Mouse (Mus musculus) kidney, embryonic 14.5 days (tissue): ENCODE results near the gene Rhbg. TPM values are rescaled to one million over a fixed set of nuclear protein-coding genes. Genes with fewer than 3 reads are reported as not detected.
A peak's percentile ranks its signal among the peaks of the same experiment; 100 is the strongest.

Experiments
- ATAC-seq: fragments of 200-750 bp; cut with Nextera tagmentation; 2 replicates; pipeline ENCODE4 v1.8.0; 2017; ENCODE audit warnings: moderate number of reproducible peaks, mild to moderate bottlenecking, moderate TSS enrichment, moderate library complexity; ENCODE audit not compliant: low FRiP score, low TSS enrichment
- H3K27ac ChIP-seq: fragments of 300-500 bp; sonication (generic); 2 replicates; pipeline ENCODE4 v1.5.1; 2014; ENCODE audit warnings: low read depth, mild to moderate bottlenecking, low read length, moderate library complexity, mixed read lengths
- H3K27me3 ChIP-seq: fragments of 300-500 bp; sonication (generic); 2 replicates; pipeline ENCODE4 v1.6.1; 2014; ENCODE audit warnings: mild to moderate bottlenecking, low read length; ENCODE audit not compliant: control insufficient read depth, insufficient read depth
- H3K36me3 ChIP-seq: fragments of 300-500 bp; sonication (generic); 2 replicates; pipeline ENCODE4 v1.6.1; 2014; ENCODE audit warnings: low read length, mixed read lengths; ENCODE audit not compliant: control insufficient read depth, insufficient read depth
- H3K4me1 ChIP-seq: fragments of 300-500 bp; sonication (generic); 2 replicates; pipeline ENCODE4 v1.6.1; 2014; ENCODE audit warnings: low read length, mixed read lengths; ENCODE audit not compliant: control insufficient read depth, insufficient read depth
- H3K4me2 ChIP-seq: fragments of 300-500 bp; sonication (generic); replicated peaks from 2 replicates; pipeline ENCODE4 v1.6.1; 2014; ENCODE audit warnings: low read depth, mild to moderate bottlenecking, low read length
- H3K4me3 ChIP-seq: fragments of 300-500 bp; sonication (generic); 2 replicates; pipeline ENCODE4 v1.5.1; 2014; ENCODE audit warnings: mild to moderate bottlenecking, low read length
- H3K9ac ChIP-seq: fragments of 300-500 bp; sonication (generic); 2 replicates; pipeline ENCODE4 v1.6.1; 2014; ENCODE audit warnings: low read depth, mild to moderate bottlenecking, low read length, moderate library complexity
- H3K9me3 ChIP-seq: fragments of 300-500 bp; sonication (generic); 2 replicates; pipeline ENCODE4 v1.6.1; 2016; ENCODE audit warnings: low read length; ENCODE audit not compliant: control insufficient read depth
- WGBS: fragments of 180-500 bp; shearing (Covaris S2); extraction: QIAGEN DNeasy Blood & Tissue Kit; methylation state at CpG from one replicate; pipeline ENCODE4 v1.1.7; 2014; 5-methylcytosine and 5-hydroxymethylcytosine counted together
- polyA plus RNA-seq: library from polyadenylated mRNA; unstranded; fragments of >200 nt; fragmentation: Nextera tagmentation; extraction: Ambion mirVana; gene quantifications from 2 replicates; pipeline ENCODE4 v1.2.1, GENCODE M21; 2014

The Rhbg gene
- polyA plus RNA-seq, 1 experiment from 2014 or later: 3.7 TPM

GRCm38 (mm10) chr3:88216534-88217326 lies 37.8 kb downstream of the Rhbg start:
- no peak overlapping the region for H3K27ac ChIP-seq
- no peaks in the 10 kb centered on the region for H3K9me3 ChIP-seq
- ATAC-seq: no peak
- WGBS: 8% methylated on average over 7 of the region's 7 CpGs
- H3K36me3 ChIP-seq: no peaks in the 10 kb centered on the region
- no peaks in the 10 kb centered on the region for H3K4me1 ChIP-seq
- H3K9ac ChIP-seq: no peak overlapping the region
- H3K4me2 ChIP-seq: no peak overlapping the region
- H3K4me3 ChIP-seq: no peak overlapping the region
- H3K27me3 ChIP-seq: peaks cover 94% of the 10 kb centered on the region

DNA sequence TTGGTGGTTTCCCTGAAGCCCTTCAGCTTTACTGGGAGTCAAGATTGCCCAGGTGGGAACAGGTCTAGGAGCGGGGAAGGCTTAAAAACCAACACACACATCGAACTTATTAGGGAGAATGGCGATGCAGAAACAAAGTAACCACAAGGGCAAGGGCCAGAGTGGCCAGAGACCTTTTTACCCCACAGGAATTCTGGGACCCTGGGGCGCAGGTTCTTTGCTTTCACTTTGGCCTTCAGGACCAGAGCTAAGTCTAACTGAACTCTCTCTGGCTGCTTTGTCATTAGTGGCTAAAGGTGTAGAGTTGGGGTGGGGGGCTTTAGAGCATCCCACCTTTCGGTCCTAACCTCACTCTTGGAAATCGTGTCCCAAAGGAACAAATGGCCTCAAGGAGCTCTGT lies 38.4 kb downstream of the Rhbg start:
- H3K36me3 ChIP-seq: no peaks in the 10 kb centered on the region
- no peak for ATAC-seq
- WGBS: 3% methylated on average over 6 of the region's 6 CpGs
- H3K27me3 ChIP-seq: peaks cover 94% of the 10 kb centered on the region
- no peak overlapping the region for H3K9ac ChIP-seq
- H3K4me2 ChIP-seq: no peak overlapping the region
- no peaks in the 10 kb centered on the region for H3K9me3 ChIP-seq
- H3K4me1 ChIP-seq: no peaks in the 10 kb centered on the region
- H3K27ac ChIP-seq: no peak overlapping the region
- no peak overlapping the region for H3K4me3 ChIP-seq

DNA sequence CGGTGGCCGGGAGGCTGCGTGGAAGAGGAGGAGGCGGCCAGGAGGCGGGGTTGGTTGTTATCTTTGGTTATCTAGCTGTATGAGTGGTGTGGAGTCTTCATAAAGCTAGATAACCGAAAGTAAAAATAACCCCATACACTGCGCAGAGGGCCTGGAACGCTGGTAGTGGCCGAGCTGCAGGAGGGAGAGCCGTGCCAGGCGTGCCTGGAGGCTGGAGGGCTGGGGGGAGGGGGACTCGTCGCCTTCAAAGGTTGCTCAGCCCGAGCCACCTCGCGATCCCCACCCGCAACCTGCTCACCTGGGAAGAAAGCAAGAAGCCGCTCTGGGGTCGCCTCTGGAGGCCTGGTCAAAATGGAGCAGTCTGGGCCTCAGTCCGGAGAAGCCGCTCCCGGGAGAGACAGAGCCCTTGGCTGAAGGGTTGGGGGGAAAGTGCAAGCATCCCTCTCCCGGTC lies 38.9 kb downstream of the Rhbg start:
- no peak overlapping the region for H3K27ac ChIP-seq
- ATAC-seq: 0 out of 2 replicates have a peak, but pooled peaks have one; percentile 24
- H3K4me3 ChIP-seq: peak overlapping the region; percentile 23; the same call in 1 of the 2 replicates
- no peaks in the 10 kb centered on the region for H3K36me3 ChIP-seq
- peaks cover 97% of the 10 kb centered on the region for H3K27me3 ChIP-seq
- no peak overlapping the region for H3K9ac ChIP-seq
- H3K4me1 ChIP-seq: no peaks in the 10 kb centered on the region
- peak overlapping the region; percentile 17; the same call in 1 of the 2 replicates for H3K4me2 ChIP-seq
- no peaks in the 10 kb centered on the region for H3K9me3 ChIP-seq
- 0% methylated on average over 23 of the region's 23 CpGs for WGBS

GRCm38 (mm10) chr3:88214971-88215552 lies 39.4 kb downstream of the Rhbg start:
- no peak overlapping the region for H3K9ac ChIP-seq
- no peak for ATAC-seq
- no peaks in the 10 kb centered on the region for H3K36me3 ChIP-seq
- WGBS: under 1% methylated on average over 48 of the region's 48 CpGs
- H3K9me3 ChIP-seq: no peaks in the 10 kb centered on the region
- peak overlapping the region; percentile 23 for H3K4me3 ChIP-seq
- H3K4me1 ChIP-seq: no peaks in the 10 kb centered on the region
- H3K27me3 ChIP-seq: peaks cover 97% of the 10 kb centered on the region
- H3K4me2 ChIP-seq: peak overlapping the region; percentile 17; the same call in 1 of the 2 replicates
- H3K27ac ChIP-seq: no peak overlapping the region

GRCm38 (mm10) chr3:88214197-88214938 lies 40.1 kb downstream of the Rhbg start:
- no peaks in the 10 kb centered on the region for H3K9me3 ChIP-seq
- H3K36me3 ChIP-seq: no peaks in the 10 kb centered on the region
- under 1% methylated on average over 39 of the region's 42 CpGs for WGBS
- peaks cover 97% of the 10 kb centered on the region for H3K27me3 ChIP-seq
- no peak overlapping the region for H3K27ac ChIP-seq
- H3K4me3 ChIP-seq: no peak overlapping the region; the same call in 1 of the 2 replicates
- H3K9ac ChIP-seq: no peak overlapping the region
- ATAC-seq: no peak; the same call in 1 of the 2 replicates
- H3K4me2 ChIP-seq: no peak overlapping the region
- no peaks in the 10 kb centered on the region for H3K4me1 ChIP-seq

DNA sequence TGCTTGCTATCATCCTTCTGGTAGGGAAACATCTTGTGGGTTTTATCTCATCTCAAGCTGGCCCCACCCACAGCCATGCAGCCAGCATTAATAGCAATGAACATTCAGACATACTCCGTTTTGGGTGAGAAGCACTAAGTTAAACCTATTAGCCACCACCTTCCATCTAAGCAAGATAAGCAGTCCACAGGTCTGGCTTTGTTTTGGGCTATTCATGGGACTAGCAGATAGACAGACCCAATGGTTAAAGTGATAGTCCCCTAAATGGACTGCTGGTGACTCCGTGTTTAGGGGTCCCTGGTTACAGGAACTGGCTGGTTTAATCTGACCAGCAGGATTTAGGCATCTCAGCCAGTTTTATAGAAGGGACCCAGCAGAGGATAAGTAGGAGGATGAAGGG lies 41.5 kb downstream of the Rhbg start:
- H3K27ac ChIP-seq: no peak overlapping the region
- H3K4me2 ChIP-seq: no peak overlapping the region
- 0% methylated on average over 2 of the region's 2 CpGs for WGBS
- no peaks in the 10 kb centered on the region for H3K4me1 ChIP-seq
- no peak overlapping the region for H3K4me3 ChIP-seq
- H3K9me3 ChIP-seq: no peaks in the 10 kb centered on the region
- H3K9ac ChIP-seq: no peak overlapping the region
- H3K36me3 ChIP-seq: no peaks in the 10 kb centered on the region
- ATAC-seq: no peak
- peaks cover 97% of the 10 kb centered on the region for H3K27me3 ChIP-seq

- no peaks in the 10 kb centered on the region for H3K36me3 ChIP-seq
- no peaks in the 10 kb centered on the region for H3K9me3 ChIP-seq
- no peaks in the 10 kb centered on the region for H3K4me1 ChIP-seq
- H3K9ac ChIP-seq: no peak overlapping the region
- 12% methylated on average over 1 of the region's 1 CpGs for WGBS
- no peak for ATAC-seq
- no peak overlapping the region for H3K27ac ChIP-seq
- peaks cover 97% of the 10 kb centered on the region for H3K27me3 ChIP-seq
- no peak overlapping the region for H3K4me2 ChIP-seq
- H3K4me3 ChIP-seq: no peak overlapping the region
Measured at GRCm38 (mm10) chr3:88212356-88212755, 42.2 kb downstream of the Rhbg start.

- peaks cover 98% of the 10 kb centered on the region for H3K27me3 ChIP-seq
- WGBS: 11% methylated on average over 2 of the region's 2 CpGs
Measured at GRCm38 (mm10) chr3:88210918-88211317, 43.6 kb downstream of the Rhbg start.

More at GRCm38 (mm10) chr3:88210918-88211317, 43.6 kb downstream of the Rhbg start:
- no peak for ATAC-seq
- H3K36me3 ChIP-seq: no peaks in the 10 kb centered on the region
- no peaks in the 10 kb centered on the region for H3K9me3 ChIP-seq
- no peak overlapping the region for H3K27ac ChIP-seq
- H3K4me1 ChIP-seq: no peaks in the 10 kb centered on the region
- no peak overlapping the region for H3K4me3 ChIP-seq
- no peak overlapping the region for H3K4me2 ChIP-seq
- no peak overlapping the region for H3K9ac ChIP-seq
